Mouse (Mus musculus): ENCODE data around the gene Hprt. TPM values are rescaled to one million over a fixed set of nuclear protein-coding genes. Genes with fewer than 3 reads are reported as not detected.
"Not testable (repeated sequence)": the region's sequence is repeated elsewhere in the genome, so short reads cannot be mapped to it uniquely, and the experiment has no call there.

Hprt gene
- 118 and 124 TPM in 2 replicates for polyA plus RNA-seq (2015; fragmentation: Nextera tagmentation; extraction: Ambion mirVana)

DNA sequence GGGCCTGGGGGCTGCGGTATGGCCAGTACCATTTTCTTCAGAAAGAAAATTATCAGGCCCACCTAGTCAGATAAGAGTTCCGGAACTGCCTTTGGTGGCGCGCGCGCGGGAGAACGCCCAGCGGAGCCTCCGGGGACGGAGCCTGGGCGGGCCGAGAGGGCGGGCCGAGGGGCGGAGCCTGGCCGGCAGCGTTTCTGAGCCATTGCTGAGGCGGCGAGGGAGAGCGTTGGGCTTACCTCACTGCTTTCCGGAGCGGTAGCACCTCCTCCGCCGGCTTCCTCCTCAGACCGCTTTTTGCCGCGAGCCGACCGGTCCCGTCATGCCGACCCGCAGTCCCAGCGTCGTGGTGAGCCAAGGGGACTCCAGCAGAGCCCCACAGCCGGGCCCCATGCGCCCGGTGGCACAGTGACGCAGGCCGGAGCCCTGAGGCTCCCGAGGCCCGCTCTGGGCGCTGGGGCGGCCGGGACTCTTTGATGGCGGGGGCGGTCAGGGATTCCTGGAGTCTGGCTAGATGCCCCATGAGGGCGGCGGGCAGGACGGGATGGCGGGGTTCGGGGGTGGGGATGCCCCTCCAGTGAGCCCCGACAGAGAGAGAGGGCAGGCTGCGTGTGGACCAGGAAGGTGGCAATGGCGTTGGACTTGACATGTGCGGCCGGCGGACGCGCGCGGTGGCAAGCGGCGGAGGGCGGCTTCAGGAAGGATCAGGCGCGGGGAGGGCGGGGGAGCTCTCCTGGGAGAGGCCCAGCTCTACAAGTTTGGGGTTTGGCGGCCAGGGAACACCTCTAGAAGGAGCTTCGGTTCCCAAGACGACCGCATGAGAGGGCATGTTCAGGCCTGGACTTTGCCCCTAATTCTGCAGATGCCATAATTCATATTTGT lies at the start of gene Hprt:
TSS of gene Hprt (plus strand) at position 233 of the 879 bp plus-strand sequence.
- WGBS: 25% methylated on average over 63 of the region's 72 CpGs
- Histone ChIP-seq H3K9me3 (no peaks in the 10 kb centered on the region), H3K4me1 (replicated peaks) (peaks cover 7% of the 10 kb centered on the region; the same call in 1 of the 2 replicates), H3K36me3 (no peaks in the 10 kb centered on the region), H3K4me3 (peak within 1 kb of the TSS; percentile 67), H3K27me3 (no peaks in the 10 kb centered on the region), H3K27ac (replicated peaks) (peak within 1 kb of the TSS; percentile 90), H3K9ac (peak within 1 kb of the TSS; percentile 75), H3K4me2 (peak within 1 kb of the TSS; percentile 55)
- ATAC-seq (ENCODE audit: low FRiP score, low read depth): peak; percentile 97

DNA sequence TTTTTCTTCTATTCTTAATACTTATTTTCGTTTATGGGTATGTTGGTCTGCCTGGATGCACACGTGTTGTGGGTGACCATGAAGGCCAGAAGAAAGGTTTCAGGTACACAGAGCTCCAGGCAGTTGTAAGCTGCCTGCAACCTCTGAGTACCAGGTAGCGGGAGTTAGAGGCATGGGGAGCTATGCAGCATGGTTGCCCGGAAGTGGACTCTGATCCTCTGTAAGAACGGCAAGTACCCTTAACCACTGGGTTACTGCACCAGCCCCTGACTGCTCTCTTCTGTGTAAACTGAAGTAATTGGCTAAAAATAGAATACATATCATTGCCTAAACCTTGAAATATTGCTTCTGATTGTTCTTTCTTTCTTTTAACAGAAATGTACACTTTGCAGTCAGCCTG lies 42.4 kb upstream of the Hprt start:
- Histone ChIP-seq H3K36me3 (peaks cover 26% of the 10 kb centered on the region), H3K4me1 (replicated peaks) (no peaks in the 10 kb centered on the region), H3K4me3 (no peak overlapping the region), H3K27me3 (no peaks in the 10 kb centered on the region), H3K4me2 (no peak overlapping the region), H3K9me3 (no peaks in the 10 kb centered on the region), H3K9ac (no peak overlapping the region), H3K27ac (replicated peaks) (no peak overlapping the region)
- ATAC-seq (ENCODE audit: low FRiP score, low read depth): no peak
- 89% methylated on average over 5 of the region's 5 CpGs for WGBS

DNA sequence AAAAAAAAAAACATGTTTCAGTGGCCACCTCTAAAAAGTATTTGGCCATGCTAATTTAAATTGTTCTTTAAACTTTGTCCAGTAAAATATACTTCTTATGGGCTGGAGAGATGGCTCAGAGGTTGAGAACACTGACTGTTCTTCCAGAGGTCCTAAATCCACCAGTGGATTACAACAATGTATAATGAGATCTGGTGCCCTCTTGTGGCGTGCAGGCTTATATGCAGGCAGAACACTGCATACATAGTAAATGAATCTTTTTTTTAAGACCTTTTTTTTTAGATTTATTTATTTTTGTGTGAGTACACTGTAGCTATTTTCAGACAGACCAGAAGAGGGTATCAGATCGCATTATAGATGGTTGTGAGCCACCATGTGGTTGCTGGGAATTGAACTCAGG lies 38.2 kb upstream of the Hprt start:
- Histone ChIP-seq H3K9ac (no peak overlapping the region), H3K27me3 (no peaks in the 10 kb centered on the region)

DNA sequence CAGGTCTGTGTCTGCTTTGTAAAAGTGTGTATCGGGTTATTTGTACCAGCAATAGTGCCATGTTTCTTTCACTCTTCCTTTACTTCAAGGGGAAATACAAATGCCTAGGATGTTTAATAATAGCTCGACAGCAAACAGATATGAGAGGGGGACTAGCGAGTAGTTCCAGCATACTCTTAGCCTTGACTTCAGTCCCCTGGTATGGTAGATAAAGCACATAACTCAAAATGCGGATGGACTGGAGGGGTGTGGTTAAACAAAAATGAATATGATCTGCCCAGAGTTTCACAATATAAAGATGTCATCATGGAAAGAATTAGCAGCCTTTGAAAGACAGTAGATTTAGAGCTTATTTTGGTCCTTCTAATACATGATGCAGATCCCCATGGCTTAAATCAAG lies 31.0 kb upstream of the Hprt start:
- WGBS: 100% methylated on average over 4 of the region's 4 CpGs
- H3K9ac ChIP-seq: no peak overlapping the region
- H3K27ac ChIP-seq (replicated peaks): no peak overlapping the region
- H3K4me3 ChIP-seq: no peak overlapping the region
- no peak for ATAC-seq (ENCODE audit: low FRiP score, low read depth)
- H3K36me3 ChIP-seq: no peaks in the 10 kb centered on the region
- H3K4me2 ChIP-seq: no peak overlapping the region
- H3K9me3 ChIP-seq: no peaks in the 10 kb centered on the region
- no peaks in the 10 kb centered on the region for H3K4me1 ChIP-seq (replicated peaks)
- no peaks in the 10 kb centered on the region for H3K27me3 ChIP-seq

More for the DNA sequence above, 38.2 kb upstream of the Hprt start:
- H3K4me3 ChIP-seq: no peak overlapping the region
- H3K4me1 ChIP-seq (replicated peaks): no peaks in the 10 kb centered on the region
- ATAC-seq (ENCODE audit: low FRiP score, low read depth): no peak
- H3K9me3 ChIP-seq: no peaks in the 10 kb centered on the region
- WGBS: 68% methylated on average over 2 of the region's 2 CpGs
- no peak overlapping the region for H3K4me2 ChIP-seq
- no peak overlapping the region for H3K27ac ChIP-seq (replicated peaks)
- H3K36me3 ChIP-seq: peaks cover 20% of the 10 kb centered on the region

DNA sequence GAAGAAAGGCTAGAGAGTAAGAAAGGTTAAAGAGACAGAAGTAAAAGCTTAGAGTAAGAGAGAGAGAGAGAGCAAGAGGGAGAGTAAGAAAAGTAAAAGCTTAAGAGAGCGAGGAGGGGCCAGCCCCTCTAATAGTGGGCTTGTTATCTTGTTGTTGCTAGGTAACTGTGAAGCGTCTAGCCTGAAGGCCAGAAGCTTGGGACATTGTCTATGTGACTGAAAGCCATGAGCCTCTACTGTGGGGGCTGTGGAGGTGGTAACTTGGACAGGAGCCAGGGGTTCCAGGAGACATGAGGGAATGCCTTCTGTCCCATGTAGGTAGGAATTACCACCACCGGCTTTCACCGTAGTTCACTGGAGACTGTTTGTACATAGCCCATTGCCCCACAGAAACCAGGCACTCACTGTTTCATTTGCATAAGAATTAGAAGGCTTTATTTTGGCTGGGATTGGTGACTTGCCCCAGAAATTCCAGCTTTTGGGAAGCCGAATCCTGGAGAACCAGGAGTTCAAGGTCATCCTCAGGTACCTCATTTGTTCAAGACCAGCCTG lies 26.3 kb upstream of the Hprt start:
- H3K4me3 ChIP-seq: no peak overlapping the region
- no peaks in the 10 kb centered on the region for H3K36me3 ChIP-seq
- no peaks in the 10 kb centered on the region for H3K4me1 ChIP-seq (replicated peaks)
- WGBS: 46% methylated on average over 5 of the region's 5 CpGs
- no peak overlapping the region for H3K9ac ChIP-seq
- no peaks in the 10 kb centered on the region for H3K9me3 ChIP-seq
- no peaks in the 10 kb centered on the region for H3K27me3 ChIP-seq
- ATAC-seq (ENCODE audit: low FRiP score, low read depth): no peak
- H3K27ac ChIP-seq (replicated peaks): no peak overlapping the region
- H3K4me2 ChIP-seq: no peak overlapping the region

DNA sequence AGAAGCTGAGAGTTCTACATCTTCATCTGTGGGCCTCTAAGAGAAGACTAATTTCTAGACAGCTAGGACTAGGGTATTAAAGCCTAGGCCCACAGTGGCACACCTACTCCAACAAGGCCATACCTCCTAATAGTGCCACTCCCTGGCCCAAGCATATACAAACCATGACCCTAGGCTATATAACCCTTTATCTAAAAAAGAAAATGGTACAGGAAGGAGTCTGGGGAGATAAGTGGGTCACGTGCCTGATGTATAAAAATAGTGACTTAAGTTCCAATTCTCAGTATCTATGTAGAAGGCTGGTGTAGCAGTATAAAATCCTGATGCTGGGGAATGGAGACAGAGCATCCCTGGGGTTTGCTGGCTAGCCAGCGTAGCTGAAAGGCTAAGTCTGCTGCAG lies 22.8 kb upstream of the Hprt start:
- Histone ChIP-seq H3K27me3 (no peaks in the 10 kb centered on the region), H3K36me3 (no peaks in the 10 kb centered on the region), H3K4me1 (replicated peaks) (no peaks in the 10 kb centered on the region), H3K4me2 (no peak overlapping the region), H3K27ac (replicated peaks) (no peak overlapping the region), H3K9me3 (no peaks in the 10 kb centered on the region), H3K9ac (no peak overlapping the region), H3K4me3 (no peak overlapping the region)
- WGBS: 84% methylated on average over 2 of the region's 2 CpGs
- no peak for ATAC-seq (ENCODE audit: low FRiP score, low read depth)

DNA sequence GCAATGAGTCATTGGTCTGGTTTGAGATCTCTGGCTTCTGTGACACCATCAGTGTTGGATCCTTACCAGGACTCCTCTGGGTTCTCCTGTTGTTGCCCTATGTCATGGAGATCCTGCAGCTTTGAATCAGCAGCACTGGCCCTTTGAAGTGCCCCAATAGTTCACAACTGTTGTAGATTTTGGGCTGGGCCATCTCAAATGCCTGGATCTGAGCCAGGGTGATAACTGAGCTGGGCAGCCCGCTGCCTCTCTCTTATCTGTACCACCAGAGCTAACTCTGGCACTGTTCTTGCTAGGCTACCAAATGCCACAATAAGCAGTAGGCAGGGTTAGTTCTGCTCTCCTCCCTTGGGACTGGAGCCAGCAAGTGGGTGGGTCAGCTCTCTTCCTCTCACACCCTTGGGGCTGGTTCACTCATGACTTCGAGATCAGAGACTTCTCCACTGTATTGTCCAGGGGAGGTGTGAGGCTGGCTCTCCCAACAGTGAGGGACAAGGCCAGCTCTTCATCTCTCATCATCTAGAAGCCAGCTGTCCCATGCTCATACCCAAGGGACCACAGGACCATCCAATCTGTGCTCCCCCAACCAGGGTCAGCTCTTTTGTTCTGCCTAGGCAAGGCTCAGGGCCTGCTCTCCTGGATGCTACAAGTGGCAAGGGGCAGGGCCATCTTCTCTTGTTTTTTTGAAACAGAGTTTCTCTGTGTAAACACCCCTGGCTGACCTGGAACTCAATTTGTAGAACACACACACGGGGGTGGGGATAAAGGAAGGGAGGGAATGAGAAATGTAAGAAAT lies 16.5 kb upstream of the Hprt start:
- no peak overlapping the region for H3K4me3 ChIP-seq
- no peaks in the 10 kb centered on the region for H3K4me1 ChIP-seq (replicated peaks)
- H3K27ac ChIP-seq (replicated peaks): no peak overlapping the region
- no peak overlapping the region for H3K4me2 ChIP-seq
- no peak overlapping the region for H3K9ac ChIP-seq
- ATAC-seq (ENCODE audit: low FRiP score, low read depth): no peak
- H3K36me3 ChIP-seq: no peaks in the 10 kb centered on the region
- H3K27me3 ChIP-seq: no peaks in the 10 kb centered on the region
- H3K9me3 ChIP-seq: no peaks in the 10 kb centered on the region
- 61% methylated on average over 3 of the region's 3 CpGs for whole genome bisulfite sequencing

DNA sequence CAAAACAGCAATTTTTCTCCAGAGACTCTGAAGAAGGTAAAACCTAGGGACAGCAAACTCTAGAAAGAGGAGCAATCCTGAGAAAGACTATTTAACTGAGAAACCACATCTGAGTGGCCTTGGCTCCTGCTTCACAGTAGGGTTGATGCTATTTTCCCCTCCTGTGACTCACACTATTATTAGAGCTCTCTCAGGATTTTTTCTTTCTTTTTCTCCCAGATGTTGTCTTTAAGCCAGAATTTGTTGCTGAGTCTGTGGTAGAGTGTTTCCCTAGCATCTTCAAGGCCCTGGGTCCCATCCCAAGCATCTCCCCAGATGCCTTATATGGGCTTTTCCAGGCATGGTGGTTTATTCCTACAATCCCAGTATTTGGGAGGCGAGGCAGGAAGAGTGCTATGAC lies 15.8 kb upstream of the Hprt start:
- Histone ChIP-seq H3K4me3 (no peak overlapping the region), H3K9ac (no peak overlapping the region), H3K27me3 (no peaks in the 10 kb centered on the region), H3K4me1 (replicated peaks) (no peaks in the 10 kb centered on the region), H3K4me2 (no peak overlapping the region), H3K36me3 (no peaks in the 10 kb centered on the region), H3K9me3 (no peaks in the 10 kb centered on the region), H3K27ac (replicated peaks) (no peak overlapping the region)
- WGBS: 55% methylated on average over 1 of the region's 1 CpGs
- ATAC-seq (ENCODE audit: low FRiP score, low read depth): no peak

DNA sequence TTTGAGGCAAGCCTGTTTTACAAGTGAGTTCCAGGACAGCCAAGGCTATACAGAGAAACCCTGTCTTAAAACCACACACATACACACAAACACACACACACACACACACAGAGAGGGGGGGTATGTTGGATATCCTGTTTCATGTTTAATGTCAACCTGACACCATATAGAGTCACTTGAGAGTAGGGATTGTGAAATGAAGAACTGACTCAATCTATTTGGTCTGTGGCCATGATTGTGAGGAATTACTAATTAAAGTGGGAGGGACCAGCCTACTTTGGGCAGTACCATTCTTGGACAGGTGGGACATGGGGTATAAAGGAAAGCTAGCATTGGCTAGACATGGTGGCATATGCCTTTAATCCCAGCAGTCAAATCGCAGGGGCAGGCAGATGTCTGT lies 15.3 kb upstream of the Hprt start:
- 96% methylated on average over 1 of the region's 1 CpGs for WGBS
- H3K4me1 ChIP-seq (replicated peaks): no peaks in the 10 kb centered on the region
- no peak for ATAC-seq (ENCODE audit: low FRiP score, low read depth)
- no peak overlapping the region for H3K4me3 ChIP-seq
- no peak overlapping the region for H3K9ac ChIP-seq
- H3K9me3 ChIP-seq: no peaks in the 10 kb centered on the region
- H3K27ac ChIP-seq (replicated peaks): no peak overlapping the region
- H3K4me2 ChIP-seq: no peak overlapping the region
- no peaks in the 10 kb centered on the region for H3K27me3 ChIP-seq
- no peaks in the 10 kb centered on the region for H3K36me3 ChIP-seq

DNA sequence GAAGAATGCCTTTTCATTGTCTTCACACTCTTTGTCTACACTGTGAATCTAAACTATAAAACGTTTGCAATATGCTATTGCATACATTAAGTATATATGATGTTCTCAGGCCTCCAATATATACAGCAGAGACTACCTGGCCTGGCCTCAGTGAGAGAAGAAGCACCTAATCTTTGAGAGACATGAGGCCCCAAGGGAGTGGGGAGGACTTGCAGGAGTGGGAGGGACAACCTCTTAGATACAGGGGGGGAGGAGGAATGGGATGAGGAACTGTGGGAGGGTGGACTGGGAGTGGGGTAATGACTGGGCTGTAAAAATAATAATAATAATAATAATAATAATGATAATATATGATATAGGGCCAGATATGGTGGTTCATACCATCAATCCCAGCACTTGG lies 9.4 kb upstream of the Hprt start:
- Histone ChIP-seq H3K4me3 (no peak overlapping the region), H3K9me3 (no peaks in the 10 kb centered on the region), H3K4me1 (replicated peaks) (no peaks in the 10 kb centered on the region), H3K9ac (no peak overlapping the region), H3K36me3 (no peaks in the 10 kb centered on the region), H3K27me3 (no peaks in the 10 kb centered on the region), H3K4me2 (no peak overlapping the region), H3K27ac (replicated peaks) (no peak overlapping the region)
- WGBS: 56% methylated on average over 1 of the region's 1 CpGs
- ATAC-seq (ENCODE audit: low FRiP score, low read depth): no peak

DNA sequence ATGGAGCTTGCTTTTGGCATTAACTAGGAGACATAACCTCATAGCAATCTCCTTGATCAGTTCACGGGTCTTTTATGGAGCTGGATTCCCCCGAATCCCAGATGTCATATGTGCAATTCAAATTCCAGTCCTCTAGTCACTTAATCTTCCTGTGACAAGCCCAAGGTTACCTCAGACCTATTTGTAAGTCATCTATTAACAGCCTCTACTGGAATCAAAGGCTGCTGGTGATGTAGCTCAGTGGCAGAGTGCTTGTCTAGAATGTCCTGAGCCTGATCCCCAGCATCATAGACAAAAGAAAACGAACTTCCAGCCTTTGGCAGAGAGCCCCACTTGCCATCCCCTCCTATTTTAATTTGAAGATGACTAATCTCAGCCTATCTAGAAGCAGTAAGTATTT lies 6.6 kb upstream of the Hprt start:
- Histone ChIP-seq H3K4me1 (replicated peaks) (no peaks in the 10 kb centered on the region), H3K27me3 (no peaks in the 10 kb centered on the region), H3K4me3 (no peak overlapping the region), H3K9ac (no peak overlapping the region), H3K4me2 (no peak overlapping the region), H3K27ac (replicated peaks) (no peak overlapping the region), H3K36me3 (no peaks in the 10 kb centered on the region), H3K9me3 (no peaks in the 10 kb centered on the region)
- ATAC-seq (ENCODE audit: low FRiP score, low read depth): no peak
- 78% methylated on average over 3 of the region's 3 CpGs for WGBS

DNA sequence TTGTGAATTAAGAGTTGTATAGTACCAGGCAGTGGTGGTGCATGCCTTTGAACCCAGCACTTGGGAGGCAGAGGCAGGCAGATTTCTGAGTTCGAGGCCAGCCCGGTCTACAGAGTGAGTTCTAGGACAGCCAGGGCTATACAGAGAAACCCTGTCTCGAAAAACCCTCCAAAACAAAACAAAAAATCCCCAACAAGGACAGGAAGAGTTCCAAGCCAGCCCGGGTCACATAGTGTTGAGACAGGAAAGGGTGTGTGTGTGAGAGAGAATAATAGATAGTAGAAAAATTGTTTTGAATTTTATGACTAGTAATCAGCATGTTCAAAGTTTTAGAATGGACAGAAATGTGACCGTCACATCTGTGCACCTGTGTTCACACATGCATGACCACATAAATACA lies 6.8 kb downstream of the Hprt start:
- not testable (repeated sequence) for H3K4me3 ChIP-seq; H3K4me1 ChIP-seq (replicated peaks); H3K36me3 ChIP-seq; H3K9me3 ChIP-seq; H3K27me3 ChIP-seq; H3K27ac ChIP-seq (replicated peaks); ATAC-seq (ENCODE audit: low FRiP score, low read depth); H3K4me2 ChIP-seq; H3K9ac ChIP-seq
- WGBS: 89% methylated on average over 5 of the region's 5 CpGs

All from hindbrain, embryonic 15.5 days (tissue).